Mouse (Mus musculus) ovary, adult 10 weeks (tissue): ENCODE results near the gene Dhx37. TPM values are rescaled to one million over a fixed set of nuclear protein-coding genes. Genes with fewer than 3 reads are reported as not detected.

Experiments used
- polyA plus RNA-seq: library from polyadenylated mRNA; stranded (reverse); fragments of 350-450 nt; fragmentation: Illumina TruSeq; extraction: RNeasy Lipid Tissue Mini Kit (QIAGEN cat#74804); gene quantifications from one replicate; pipeline ENCODE4 v1.2.3, GENCODE M21; 2014

Dhx37 gene
- polyA plus RNA-seq, result 6.0 TPM

DNA sequence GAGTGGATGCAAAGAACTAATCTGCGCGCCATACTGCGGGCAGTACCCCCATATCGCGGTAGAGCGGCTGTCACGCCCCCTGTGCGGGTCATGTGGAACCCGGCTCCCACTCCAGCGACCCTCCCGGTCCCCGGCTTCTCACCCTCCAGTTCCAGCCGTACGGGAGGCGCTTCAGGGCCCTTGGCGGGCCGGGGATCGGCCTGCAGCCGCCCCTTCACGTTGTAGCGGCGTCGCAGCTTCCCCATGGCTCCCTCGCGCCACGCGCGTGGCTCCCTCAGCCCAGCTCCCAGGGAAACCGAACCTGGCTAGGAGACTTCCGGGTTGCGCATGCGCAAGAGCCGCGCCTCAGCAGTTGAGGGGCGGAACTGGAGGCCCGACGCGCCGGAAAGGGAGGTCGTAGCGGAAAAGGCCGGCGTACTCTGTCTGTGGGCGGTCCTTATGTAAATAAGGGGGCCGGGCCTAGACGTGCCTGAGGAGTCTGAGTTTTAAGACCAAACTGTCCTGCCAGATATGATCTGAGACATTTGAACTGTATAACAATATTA lies at the start of gene Dhx37:
TSS of gene Dhx37 (minus strand) at position 329 of the 545 bp plus-strand sequence.

GRCm38 (mm10) chr5:125475601-125476285 lies 41.8 kb upstream of the Dhx37 start, which contains the start of gene Aacs:
Aacs (plus strand) TSS chr5:125475814.

GRCm38 (mm10) chr5:125441234-125442114 lies 7.6 kb upstream of the Dhx37 start, which contains the start of gene Bri3bp:
Bri3bp (plus strand) TSS chr5:125441568.

DNA sequence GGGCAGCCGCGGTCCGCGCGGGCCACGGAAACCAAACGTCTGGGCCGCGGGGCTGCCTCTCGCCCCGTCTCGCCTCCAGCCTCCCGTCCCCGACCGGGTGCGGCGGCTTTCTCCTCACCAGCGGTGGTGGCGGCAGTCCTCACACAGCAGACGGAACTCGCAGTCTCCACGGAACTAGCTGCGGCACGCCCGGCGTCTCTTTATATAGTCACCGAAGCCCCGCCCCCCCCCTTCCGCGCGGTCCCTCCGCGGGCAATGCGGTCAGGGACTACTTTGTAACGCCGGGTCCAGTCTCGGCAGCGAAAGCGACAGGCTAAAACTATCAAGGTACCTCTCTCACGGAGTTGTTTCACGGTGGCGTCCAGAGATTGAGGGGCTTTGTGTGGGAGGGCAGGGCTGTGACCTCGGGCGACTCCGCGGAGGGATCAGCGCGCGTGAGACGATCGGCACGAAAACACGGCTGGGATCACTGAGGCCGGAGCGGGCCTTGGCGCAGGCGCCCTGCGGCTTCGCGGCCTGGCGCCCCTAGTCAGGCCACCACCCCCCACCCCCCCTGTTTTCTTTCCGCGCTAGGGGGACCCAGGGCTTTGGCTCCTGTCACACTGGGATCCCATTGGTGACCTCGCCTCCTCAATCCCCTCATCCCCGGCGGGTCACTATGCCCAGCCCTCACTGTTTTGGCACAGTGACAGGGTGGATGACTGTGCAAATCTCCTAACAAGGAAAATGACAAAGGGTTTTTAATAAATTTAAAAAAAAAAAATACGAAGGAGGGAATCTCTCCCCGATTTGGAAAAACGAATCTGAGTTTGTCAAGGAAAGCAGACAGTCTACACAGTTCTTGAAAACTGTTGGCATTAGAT lies 44.1 kb downstream of the Dhx37 start, which contains the start of gene Ubc:
TSS of gene Ubc (minus strand) at position 624 of the 863 bp plus-strand sequence.

GRCm38 (mm10) chr5:125389131-125389578 lies 44.8 kb downstream of the Dhx37 start, which contains the start of gene Gm10382:
Gm10382 (plus strand) TSS chr5:125389322.

Other genes starting within 250 kb of the Dhx37 start
- gene Scarb1, start 93.0 kb downstream of the Dhx37 start, polyA plus RNA-seq, result 25.2 TPM
- gene Gm10382, start 44.8 kb downstream of the Dhx37 start, polyA plus RNA-seq, result not detected
- 16.6 TPM for gene Ubc, start 43.9 kb downstream of the Dhx37 start, polyA plus RNA-seq
- 14.4 TPM for gene Bri3bp, start 7.4 kb upstream of the Dhx37 start, polyA plus RNA-seq
- 2.0 TPM for gene Aacs, start 41.7 kb upstream of the Dhx37 start, polyA plus RNA-seq
- gene Tmem132b, start 97.7 kb upstream of the Dhx37 start, polyA plus RNA-seq, result 0.97 TPM